In the genomic region with DNA sequence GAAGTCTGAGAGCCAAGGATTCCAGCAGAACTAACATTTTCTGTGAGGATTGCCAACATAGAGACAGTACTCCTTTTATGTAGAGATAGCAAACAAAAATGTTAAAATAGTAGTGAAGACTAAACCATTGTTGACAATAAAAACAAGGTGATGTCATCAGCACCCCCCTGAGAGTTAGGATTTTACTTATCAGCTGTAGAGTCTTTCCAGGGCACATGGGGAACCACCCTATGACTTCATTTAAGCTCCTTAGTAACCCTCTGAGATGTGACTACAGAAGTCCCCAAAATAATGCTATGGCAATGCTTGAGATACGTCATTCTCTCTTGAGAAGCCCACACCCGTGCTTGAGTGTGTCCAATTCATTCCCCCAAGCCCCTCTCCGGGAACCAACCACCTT, we compare ENCODE assay signal across 25 mouse cellular contexts. TPM values are rescaled to one million over a fixed set of nuclear protein-coding genes. Genes with fewer than 3 reads are reported as not detected.
"Had no signal": no experiment of that assay in that cellular context is flagged by ENCODE, and none has a peak within 500 bp of the region (broad histone marks: within the 10 kb centered on the region; RNA-seq: fewer than 3 reads in every experiment).

No protein-coding gene starts in this region.

- H3K9ac ChIP-seq: liver, embryonic 14.5 days; lung, embryonic 14.5 days; midbrain, embryonic 12.5 days; neural tube, embryonic 13.5 days; neural tube, embryonic 15.5 days had no signal

- H3K9me3 ChIP-seq: midbrain, embryonic 10.5 days; midbrain, embryonic 12.5 days; neural tube, embryonic 13.5 days; neural tube, embryonic 15.5 days had no signal

- H3K4me3 ChIP-seq: midbrain, embryonic 10.5 days; midbrain, embryonic 12.5 days; myocyte; neural tube, embryonic 13.5 days; neural tube, embryonic 15.5 days had no signal

- H3K27ac ChIP-seq: liver, embryonic 14.5 days; midbrain, embryonic 10.5 days; midbrain, embryonic 12.5 days; neural tube, embryonic 13.5 days; neural tube, embryonic 15.5 days had no signal

- H3K27me3 ChIP-seq: midbrain, embryonic 12.5 days; neural tube, embryonic 13.5 days; neural tube, embryonic 15.5 days had no signal

- DNase-seq: lung, adult 18-20 months; lung, embryonic 14.5 days; lung, postnatal 10 days; lung, postnatal 4 days; midbrain, embryonic 14.5 days; retina, postnatal 1 day; right cerebral cortex, adult 18-20 months; right cerebral cortex, postnatal 14 days; spleen, adult 18-20 months; thymus, adult 18-20 months; thymus, postnatal 14 days; thymus, postnatal 36 days had no signal

- H3K36me3 ChIP-seq: midbrain, embryonic 10.5 days; midbrain, embryonic 12.5 days; neural tube, embryonic 15.5 days had no signal

RNA-seq across cellular contexts. Expression of a gene that starts 7.8 kb away (rescaled TPM):
- total RNA-seq: megakaryocyte-erythroid progenitor cell, adult 5-6 weeks had no signal
- polyA plus RNA-seq: liver, embryonic 14.5 days; lung, embryonic 14.5 days; lung, embryonic 16.5 days; midbrain, embryonic 10.5 days; midbrain, embryonic 12.5 days; midbrain, embryonic 14.5 days; myocyte; neural tube, embryonic 11.5 days; neural tube, embryonic 13.5 days; stomach, embryonic 14.5 days; stomach, embryonic 16.5 days; thymus, postnatal 0 days had no signal

RNA-seq across cellular contexts. Expression of a gene that starts 30.3 kb away (rescaled TPM):
- total RNA-seq: megakaryocyte, adult 5-6 weeks; megakaryocyte-erythroid progenitor cell, adult 5-6 weeks had no signal

RNA-seq across cellular contexts. Expression of a gene that starts 44.4 kb away (rescaled TPM):
- total RNA-seq: megakaryocyte, adult 5-6 weeks; megakaryocyte-erythroid progenitor cell, adult 5-6 weeks had no signal
